Mouse (Mus musculus) forebrain, embryonic 14.5 days (tissue): ENCODE results near the gene Ankdd1b. TPM values are rescaled to one million over a fixed set of nuclear protein-coding genes. Genes with fewer than 3 reads are reported as not detected.

ENCODE experiments used
- ATAC-seq: fragments of 200-750 bp; cut with Nextera tagmentation; 2 replicates; pipeline ENCODE4 v1.8.0; 2017; ENCODE audit warnings: mild to moderate bottlenecking, moderate library complexity
- DNase-seq: peaks from one replicate; pipeline ENCODE4 v3.0.0-alpha.2; 2015; ENCODE audit warnings: low spot score
- H3K27ac ChIP-seq: fragments of 300-500 bp; sonication (generic); 2 replicates; pipeline ENCODE4 v1.5.1; 2014; ENCODE audit warnings: low read depth, mild to moderate bottlenecking, control low read depth, low read length, moderate library complexity
- H3K27me3 ChIP-seq: fragments of 300-500 bp; sonication (generic); replicated peaks from 2 replicates; pipeline ENCODE4 v1.6.1; 2014; ENCODE audit warnings: low read length, control low read depth, mixed read lengths; ENCODE audit not compliant: control insufficient read depth, insufficient read depth
- H3K36me3 ChIP-seq: fragments of 300-500 bp; sonication (generic); 2 replicates; pipeline ENCODE4 v1.6.1; 2014; ENCODE audit warnings: low read length, control low read depth; ENCODE audit not compliant: control insufficient read depth, insufficient read depth
- H3K4me1 ChIP-seq: fragments of 300-500 bp; sonication (generic); 2 replicates; pipeline ENCODE4 v1.6.1; 2014; ENCODE audit warnings: antibody characterized with exemption, low read length, control low read depth; ENCODE audit not compliant: control insufficient read depth, insufficient read depth
- H3K4me2 ChIP-seq: fragments of 300-500 bp; sonication (generic); 2 replicates; pipeline ENCODE4 v1.6.1; 2014; ENCODE audit warnings: mild to moderate bottlenecking, control low read depth, low read length
- H3K4me3 ChIP-seq: fragments of 300-500 bp; sonication (generic); 2 replicates; pipeline ENCODE4 v1.5.1; 2014; ENCODE audit warnings: low read depth, low read length, control low read depth
- H3K9ac ChIP-seq: fragments of 300-500 bp; sonication (generic); 2 replicates; pipeline ENCODE4 v1.6.1; 2014; ENCODE audit warnings: mild to moderate bottlenecking, low read length, control low read depth, moderate library complexity
- H3K9me3 ChIP-seq: fragments of 300-500 bp; sonication (generic); replicated peaks from 2 replicates; pipeline ENCODE4 v1.6.1; 2016; ENCODE audit warnings: low read length, control low read depth, mixed read lengths; ENCODE audit not compliant: control insufficient read depth
- WGBS: fragments of 180-500 bp; shearing (Covaris S2); extraction: QIAGEN DNeasy Blood & Tissue Kit; methylation state at CpG from one replicate; pipeline ENCODE4 v1.1.7; 2014; 5-methylcytosine and 5-hydroxymethylcytosine counted together
- polyA plus RNA-seq: library from polyadenylated mRNA; unstranded; fragments of >200 nt; fragmentation: Nextera tagmentation; extraction: Ambion mirVana; gene quantifications from 2 replicates; pipeline ENCODE4 v1.2.1, GENCODE M21; 2014

Gene Ankdd1b
- polyA plus RNA-seq, 1 experiment from 2014 or later = not detected

DNA sequence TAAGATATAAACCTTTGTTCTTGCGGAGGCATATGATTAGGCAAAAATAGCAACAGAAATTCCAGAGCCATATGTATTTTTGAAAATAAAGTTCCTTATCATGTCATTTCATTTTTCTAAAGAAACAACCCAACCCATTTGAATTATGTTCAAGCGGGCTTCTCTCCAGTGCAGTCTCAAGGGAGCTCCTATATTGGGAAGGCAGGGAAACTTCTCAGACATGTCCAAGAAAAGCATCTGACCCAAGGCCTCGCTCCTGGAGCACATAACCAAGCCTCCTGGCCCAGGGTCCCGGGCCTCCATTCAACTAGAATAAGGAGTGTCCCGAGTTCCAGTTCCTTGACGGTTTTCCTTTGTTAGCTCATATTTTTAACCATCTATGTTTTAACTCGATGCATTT is 20.1 kb downstream of the Ankdd1b start:
- H3K4me1 ChIP-seq = no peaks in the 10 kb centered on the region

DNA sequence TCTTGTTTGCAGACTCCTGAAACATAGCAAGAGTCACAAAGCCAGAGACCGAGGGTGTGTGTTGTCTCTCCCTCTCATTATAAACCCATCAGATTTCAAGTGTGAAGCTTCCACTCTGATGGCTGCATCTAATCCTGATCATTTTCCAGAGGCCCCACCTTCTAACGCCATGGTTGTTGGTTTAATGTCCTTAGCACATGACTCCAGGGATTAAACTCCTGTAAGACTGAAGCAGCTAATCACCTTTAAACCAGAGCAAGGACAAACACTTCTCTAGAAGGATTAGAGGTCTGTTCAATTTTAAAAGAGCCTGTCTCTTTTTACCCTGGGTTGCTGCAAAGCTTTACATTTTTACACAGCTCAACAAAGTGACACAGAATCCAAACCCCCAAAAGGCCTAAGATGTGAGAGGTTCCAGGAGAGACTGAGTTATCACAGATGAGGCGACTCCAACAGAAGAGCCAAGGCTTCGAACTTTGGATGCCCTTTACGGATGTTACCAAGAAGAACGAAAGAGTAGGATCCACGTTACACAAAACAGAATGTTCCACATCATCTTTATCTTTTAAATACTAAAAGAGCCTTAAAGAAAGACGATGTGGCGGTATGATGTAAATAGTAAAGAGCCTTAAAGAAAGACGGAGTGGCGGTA is 20.7 kb downstream of the Ankdd1b start:
- Histone ChIP-seq H3K27me3 (no peaks in the 10 kb centered on the region), H3K9me3 (no peaks in the 10 kb centered on the region), H3K9ac (no peak overlapping the region), H3K4me1 (no peaks in the 10 kb centered on the region), H3K36me3 (no peaks in the 10 kb centered on the region), H3K4me2 (no peak overlapping the region), H3K27ac (no peak overlapping the region), H3K4me3 (no peak overlapping the region)
- ATAC-seq (no peak), DNase-seq (no peak)
- 82% methylated on average over 11 of the region's 11 CpGs for WGBS

More for the DNA sequence above, 20.1 kb downstream of the Ankdd1b start:
- H3K4me2 ChIP-seq = no peak overlapping the region
- H3K9me3 ChIP-seq = no peaks in the 10 kb centered on the region
- no peaks in the 10 kb centered on the region for H3K27me3 ChIP-seq
- ATAC-seq = no peak
- no peak for DNase-seq
- 87% methylated on average over 7 of the region's 7 CpGs for WGBS
- no peaks in the 10 kb centered on the region for H3K36me3 ChIP-seq
- H3K4me3 ChIP-seq = no peak overlapping the region
- no peak overlapping the region for H3K9ac ChIP-seq
- H3K27ac ChIP-seq = no peak overlapping the region

DNA sequence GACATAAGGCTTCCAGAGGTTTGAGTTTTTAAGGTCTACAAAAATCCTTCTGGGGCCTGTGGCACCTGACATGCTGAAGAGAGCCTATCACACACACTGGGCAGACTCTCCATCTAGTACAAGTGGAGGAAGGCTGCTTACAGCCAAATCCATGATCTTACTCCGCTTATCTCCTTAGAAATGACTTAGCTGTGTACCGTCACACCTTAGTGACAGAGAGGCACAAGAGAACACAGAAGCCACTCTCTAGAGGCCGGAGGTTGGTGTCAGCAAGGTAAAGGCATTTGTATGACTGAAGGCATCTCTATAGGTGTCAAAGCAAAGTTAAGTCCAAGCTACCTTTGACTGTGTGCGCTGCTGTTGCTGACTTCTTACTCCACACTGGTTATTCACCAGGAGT is 30.6 kb downstream of the Ankdd1b start:
- DNase-seq = no peak
- no peaks in the 10 kb centered on the region for H3K27me3 ChIP-seq
- WGBS = 96% methylated on average over 4 of the region's 4 CpGs
- ATAC-seq = no peak
- no peak overlapping the region for H3K9ac ChIP-seq
- H3K9me3 ChIP-seq = no peaks in the 10 kb centered on the region
- no peaks in the 10 kb centered on the region for H3K4me1 ChIP-seq
- H3K4me3 ChIP-seq = no peak overlapping the region
- H3K27ac ChIP-seq = no peak overlapping the region
- H3K4me2 ChIP-seq = no peak overlapping the region
- no peaks in the 10 kb centered on the region for H3K36me3 ChIP-seq

DNA sequence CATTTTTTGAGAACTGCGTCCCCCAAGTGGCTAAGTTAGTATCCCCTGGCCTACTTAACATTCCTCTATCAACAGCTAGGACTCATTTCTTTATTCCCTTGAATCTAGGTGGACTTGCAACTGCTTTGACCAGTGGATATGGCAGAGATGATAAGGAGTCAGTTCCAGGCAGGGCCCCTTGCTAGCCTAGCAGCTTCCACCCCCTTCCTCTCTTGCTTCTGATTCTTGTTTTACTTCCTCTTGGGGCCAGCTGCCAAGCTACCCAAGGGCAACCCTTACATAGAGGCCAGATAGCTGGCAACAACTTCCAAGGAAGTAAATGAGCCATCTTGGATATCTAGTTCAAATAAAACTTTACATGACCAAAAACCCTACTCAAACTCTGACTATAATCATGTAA is 34.1 kb downstream of the Ankdd1b start:
- Histone ChIP-seq H3K27me3 (no peaks in the 10 kb centered on the region), H3K27ac (no peak overlapping the region), H3K9ac (no peak overlapping the region), H3K4me2 (no peak overlapping the region), H3K4me3 (no peak overlapping the region), H3K9me3 (no peaks in the 10 kb centered on the region), H3K36me3 (no peaks in the 10 kb centered on the region), H3K4me1 (no peaks in the 10 kb centered on the region)
- WGBS = 92% methylated on average over 1 of the region's 1 CpGs
- DNase-seq = no peak
- ATAC-seq = no peak

DNA sequence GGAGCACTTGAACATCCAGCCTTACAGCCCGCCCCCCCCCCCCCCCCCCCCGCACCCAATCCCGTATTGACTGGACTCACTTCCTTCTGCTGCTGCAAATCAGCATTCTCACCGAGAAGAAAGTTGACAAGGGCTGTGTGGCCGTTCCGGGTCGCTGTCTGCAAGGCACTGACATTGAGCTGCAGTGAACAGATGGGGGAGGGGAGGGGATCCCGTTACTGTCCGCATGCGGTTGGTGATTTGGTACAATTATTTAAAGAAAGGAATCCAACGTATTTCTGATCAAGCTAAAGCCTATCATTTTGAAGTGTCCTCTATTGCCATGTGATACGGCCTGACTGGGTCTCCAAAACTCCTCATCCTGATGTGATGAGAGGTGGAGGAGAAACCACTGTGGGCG is 35.2 kb downstream of the Ankdd1b start:
- DNase-seq (no peak), ATAC-seq (no peak)
- WGBS = 54% methylated on average over 11 of the region's 13 CpGs

DNA sequence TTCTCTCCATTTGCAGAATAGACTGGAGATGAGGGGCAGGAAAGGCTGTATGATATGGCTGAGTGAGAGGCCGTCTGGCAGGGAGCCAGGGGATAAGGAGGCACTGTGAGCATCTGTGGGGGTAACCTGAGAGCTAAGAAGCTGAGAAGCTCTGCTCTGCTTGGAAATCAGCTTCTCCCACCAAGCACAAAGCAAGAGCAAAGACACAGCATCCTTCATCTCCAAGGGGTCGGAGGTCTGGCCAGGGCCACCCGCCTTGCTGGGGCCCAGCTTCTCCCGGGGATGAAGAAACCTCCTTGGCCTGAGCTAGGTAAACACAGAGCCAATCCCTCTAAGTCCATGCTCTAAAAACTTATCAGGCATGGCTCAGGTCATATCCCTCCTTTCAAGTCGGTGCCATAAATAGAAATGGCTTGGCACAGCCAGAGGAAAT is 36.1 kb downstream of the Ankdd1b start:
- 76% methylated on average over 5 of the region's 5 CpGs for WGBS
- no peak overlapping the region for H3K4me3 ChIP-seq
- H3K9me3 ChIP-seq = no peaks in the 10 kb centered on the region
- DNase-seq = no peak
- no peak overlapping the region for H3K9ac ChIP-seq
- H3K4me1 ChIP-seq = no peaks in the 10 kb centered on the region
- H3K27ac ChIP-seq = no peak overlapping the region
- no peak overlapping the region for H3K4me2 ChIP-seq
- H3K36me3 ChIP-seq = no peaks in the 10 kb centered on the region
- no peaks in the 10 kb centered on the region for H3K27me3 ChIP-seq
- ATAC-seq = no peak

More for the DNA sequence above, 35.2 kb downstream of the Ankdd1b start:
- Histone ChIP-seq H3K4me2 (no peak overlapping the region), H3K9ac (no peak overlapping the region), H3K27me3 (no peaks in the 10 kb centered on the region), H3K27ac (no peak overlapping the region), H3K4me1 (no peaks in the 10 kb centered on the region), H3K9me3 (no peaks in the 10 kb centered on the region), H3K4me3 (no peak overlapping the region), H3K36me3 (no peaks in the 10 kb centered on the region)

DNA sequence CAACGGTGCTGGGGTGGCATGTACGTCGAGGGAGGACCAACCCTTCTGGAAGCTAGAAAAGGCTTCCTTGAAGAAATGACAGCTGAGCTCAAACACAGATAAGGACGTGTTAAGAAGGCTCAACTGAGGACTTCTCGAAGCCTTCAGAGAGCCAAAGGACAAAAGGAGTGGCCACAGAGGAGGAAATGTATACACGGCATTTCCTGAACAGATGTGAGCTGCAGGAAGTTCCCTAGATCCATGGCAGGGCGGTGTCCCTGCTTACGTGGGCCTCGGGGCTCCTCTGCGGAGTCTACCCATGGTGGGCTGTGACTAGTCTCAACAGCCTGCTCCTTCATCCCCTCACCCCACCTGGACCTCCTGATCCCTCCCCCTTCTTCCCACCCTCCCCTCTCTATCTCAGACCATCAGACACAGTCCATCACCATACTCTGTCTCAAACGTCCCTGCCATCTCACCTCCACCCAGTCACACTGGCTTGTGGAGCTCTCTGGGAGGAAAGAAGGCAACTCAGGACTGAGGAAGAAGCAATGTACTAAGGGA is 37.3 kb downstream of the Ankdd1b start:
- Histone ChIP-seq H3K9ac (no peak overlapping the region), H3K4me1 (no peaks in the 10 kb centered on the region), H3K4me2 (no peak overlapping the region), H3K9me3 (no peaks in the 10 kb centered on the region), H3K27ac (no peak overlapping the region), H3K4me3 (no peak overlapping the region), H3K27me3 (no peaks in the 10 kb centered on the region), H3K36me3 (no peaks in the 10 kb centered on the region)
- DNase-seq (no peak), ATAC-seq (no peak)
- WGBS = 82% methylated on average over 11 of the region's 11 CpGs

DNA sequence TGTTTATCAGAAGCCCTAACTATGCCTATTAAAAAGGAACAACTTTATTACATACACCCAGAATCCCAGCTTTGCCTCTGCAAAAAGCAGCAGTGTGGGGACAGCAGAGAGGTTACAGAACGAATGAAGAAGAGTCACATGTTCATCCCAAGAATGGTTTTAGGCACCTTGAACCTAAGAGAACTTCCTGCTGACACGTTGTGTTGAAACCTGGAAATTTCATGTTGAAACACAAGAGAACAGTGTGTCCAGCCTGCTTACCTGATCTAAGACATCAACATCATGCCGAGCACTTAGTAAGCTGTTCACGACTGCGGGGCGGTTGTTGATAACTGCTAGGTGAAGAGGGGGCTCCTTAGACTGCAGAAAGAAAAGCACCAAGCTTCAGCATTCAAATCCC is 38.0 kb downstream of the Ankdd1b start:
- ATAC-seq (no peak), DNase-seq (no peak)
- Histone ChIP-seq H3K27me3 (no peaks in the 10 kb centered on the region), H3K9ac (no peak overlapping the region), H3K4me2 (no peak overlapping the region), H3K4me3 (no peak overlapping the region), H3K4me1 (no peaks in the 10 kb centered on the region), H3K9me3 (no peaks in the 10 kb centered on the region), H3K27ac (no peak overlapping the region), H3K36me3 (no peaks in the 10 kb centered on the region)
- 89% methylated on average over 6 of the region's 6 CpGs for WGBS

DNA sequence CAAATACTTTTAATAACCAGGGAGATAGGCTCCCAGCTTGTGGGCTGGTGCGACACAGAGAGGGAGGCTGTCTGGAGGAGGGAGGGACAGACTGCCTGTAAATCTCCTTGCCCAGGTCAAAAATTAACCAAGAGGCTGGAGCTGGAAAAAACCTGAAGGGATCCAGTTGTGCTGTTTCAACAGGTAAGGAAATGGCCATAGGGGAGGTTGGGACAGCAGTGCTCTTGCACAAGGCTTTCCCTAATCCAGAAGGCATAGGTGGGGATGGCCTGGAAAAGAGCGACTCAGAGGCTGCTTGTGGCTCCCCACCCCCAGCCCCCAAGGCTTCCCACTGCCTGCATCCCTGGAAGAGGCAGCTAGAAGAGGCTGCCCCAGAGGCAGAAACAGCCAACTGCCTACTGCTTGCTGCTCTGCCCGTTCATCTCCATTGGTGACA is 38.6 kb downstream of the Ankdd1b start:
- H3K4me2 ChIP-seq = no peak overlapping the region
- no peak overlapping the region for H3K4me3 ChIP-seq
- no peak overlapping the region for H3K9ac ChIP-seq
- WGBS = 65% methylated on average over 3 of the region's 3 CpGs
- no peaks in the 10 kb centered on the region for H3K9me3 ChIP-seq
- no peaks in the 10 kb centered on the region for H3K4me1 ChIP-seq
- H3K27me3 ChIP-seq = no peaks in the 10 kb centered on the region
- H3K36me3 ChIP-seq = no peaks in the 10 kb centered on the region
- DNase-seq (no peak), ATAC-seq (no peak)
- no peak overlapping the region for H3K27ac ChIP-seq
